ENCODE assay signal across 8 mouse cellular contexts in the genomic region with DNA sequence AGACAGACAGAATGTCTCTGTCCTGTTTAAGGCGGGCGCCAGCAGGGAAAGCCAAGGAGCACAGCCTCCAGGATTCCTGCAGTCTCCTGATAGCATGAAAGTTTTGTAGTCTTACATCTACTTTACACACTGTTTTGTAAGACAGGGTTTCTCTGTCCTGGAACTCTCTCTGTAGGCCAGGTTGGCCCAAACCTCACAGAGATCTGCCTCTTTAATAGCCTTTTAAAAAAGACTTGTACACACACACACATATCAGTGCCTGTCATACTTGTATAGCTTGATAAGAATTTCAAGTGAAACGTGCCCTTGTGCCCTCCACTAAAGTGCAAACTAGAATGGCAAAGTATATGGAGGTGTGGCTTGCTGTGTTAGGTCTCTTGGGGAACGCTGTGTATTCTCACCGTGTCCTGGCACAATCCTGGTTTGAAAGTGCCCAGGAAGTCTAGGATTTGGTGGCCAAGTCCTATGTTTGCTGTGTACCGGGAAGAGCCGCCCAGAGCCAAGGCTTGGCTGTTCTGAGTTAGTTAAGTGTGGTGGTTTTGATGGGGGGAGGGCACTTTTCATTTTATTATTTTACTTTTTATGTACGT. TPM values are rescaled to one million over a fixed set of nuclear protein-coding genes. Genes with fewer than 3 reads are reported as not detected.
DNase-seq lines count a peak whose midpoint lies in the region; ATAC-seq and TF ChIP-seq lines count a peak whose summit lies in the region.

No protein-coding gene starts in this region.

- peak; percentile 9 to 36 for DNase-seq in adrenal gland, adult (ENCODE audit: inconsistent age in 2 of 2, low spot score in 1 of 2)
- no peak for DNase-seq in adrenal gland, postnatal 4 days (ENCODE audit: low spot score in 2 of 2)
- DNase-seq in thymus, adult 2 months = no peak
- no peak for DNase-seq in thymus, postnatal 14 days
- no peak for DNase-seq in embryo, embryonic 9.5 days (ENCODE audit: extremely low spot score)
- DNase-seq in ovary, adult 18-20 months (ENCODE audit: low spot score) = no peak
- no peak for DNase-seq in kidney, adult 9 months

- WGBS in thymus, adult 2 months = 84% methylated on average over 8 of the region's 8 CpGs
- WGBS in lung, embryonic 15.5 days = 57% methylated on average over 8 of the region's 8 CpGs

- no peak for TF ChIP-seq CTCF in thymus, adult 2 months (IDR thresholded peaks at IDR 0.05; ENCODE audit: borderline replicate concordance, control insufficient read depth, extremely low read depth, insufficient read depth, low read length, poor library complexity)

- no peaks in the 10 kb centered on the region for H3K9me3 ChIP-seq in lung, embryonic 15.5 days

- H3K36me3 ChIP-seq in thymus, adult 2 months (ENCODE audit: control insufficient read depth, insufficient read depth, low read length) = peaks cover 8% of the 10 kb centered on the region; the same call in 1 of the 2 replicates
- peaks cover 36% of the 10 kb centered on the region for H3K36me3 ChIP-seq in lung, embryonic 15.5 days

- H3K4me1 ChIP-seq in thymus, adult 2 months (replicated peaks; ENCODE audit: control insufficient read depth, insufficient read depth, low read length) = peaks cover 27% of the 10 kb centered on the region
- H3K4me1 ChIP-seq in lung, embryonic 15.5 days = peaks cover 51% of the 10 kb centered on the region

- ATAC-seq in lung, embryonic 15.5 days (ENCODE audit: borderline replicate concordance, extremely low read depth, low FRiP score, low TSS enrichment) = no peak

- H3K4me3 ChIP-seq in thymus, adult 2 months (ENCODE audit: control insufficient read depth, insufficient read depth, low read length) = peak overlapping the region; percentile 93; the same call in 1 of the 2 replicates
- peak overlapping the region; percentile 61 for H3K4me3 ChIP-seq in lung, embryonic 15.5 days

- peak overlapping the region; percentile 54; the same call in 1 of the 2 replicates for H3K9ac ChIP-seq in lung, embryonic 15.5 days

- peak overlapping the region; percentile 99 for H3K4me2 ChIP-seq in lung, embryonic 15.5 days

- TF ChIP-seq POLR2A in thymus, adult 2 months (IDR thresholded peaks at IDR 0.05; ENCODE audit: control insufficient read depth, extremely low read depth, insufficient read depth, low read length, poor library complexity) = no peak

- no peak overlapping the region for H3K27ac ChIP-seq in thymus, adult 2 months (ENCODE audit: control insufficient read depth, insufficient read depth, low read length)
- peak overlapping the region; percentile 95 for H3K27ac ChIP-seq in lung, embryonic 15.5 days

- no peaks in the 10 kb centered on the region for H3K27me3 ChIP-seq in thymus, adult 2 months (ENCODE audit: control insufficient read depth, insufficient read depth, low read length)
- H3K27me3 ChIP-seq in lung, embryonic 15.5 days = no peaks in the 10 kb centered on the region

RNA-seq across cellular contexts. Expression of gene Klhl21, which starts 2.7 kb away (rescaled TPM):
- 10 to 100 TPM; 18.8 to 19.3 TPM for total RNA-seq in adrenal gland, postnatal 4 days (2021)
- 33.8 and 41.5 TPM in 2 replicates for polyA plus RNA-seq in thymus, adult 2 months (2012; rRNA removed)
- 15.3 and 16.1 TPM in 2 replicates for polyA plus RNA-seq in lung, embryonic 15.5 days (2015; fragmentation: Nextera tagmentation; extraction: Ambion mirVana)

RNA-seq across cellular contexts. Expression of gene Phf13, which starts 15.2 kb away (rescaled TPM):
- total RNA-seq in adrenal gland, postnatal 4 days (2021) = 10 to 100 TPM; 24.8 to 28.0 TPM
- 9.6 and 11.4 TPM in 2 replicates for polyA plus RNA-seq in thymus, adult 2 months (2012; rRNA removed)
- polyA plus RNA-seq in lung, embryonic 15.5 days (2015; fragmentation: Nextera tagmentation; extraction: Ambion mirVana) = 28.5 and 29.7 TPM in 2 replicates

RNA-seq across cellular contexts. Expression of gene Zbtb48, which starts 16.2 kb away (rescaled TPM):
- total RNA-seq in adrenal gland, postnatal 4 days (2021) = 10 to 100 TPM; 16.8 to 17.0 TPM
- polyA plus RNA-seq in thymus, adult 2 months (2012; rRNA removed) = 27.4 and 31.2 TPM in 2 replicates
- polyA plus RNA-seq in lung, embryonic 15.5 days (2015; fragmentation: Nextera tagmentation; extraction: Ambion mirVana) = 19.0 and 21.2 TPM in 2 replicates

RNA-seq across cellular contexts. Expression of gene Thap3, which starts 22.5 kb away (rescaled TPM):
- total RNA-seq in adrenal gland, postnatal 4 days (2021) = 10 to 100 TPM; 35.6 to 41.8 TPM
- 71.0 and 72.0 TPM in 2 replicates for polyA plus RNA-seq in thymus, adult 2 months (2012; rRNA removed)
- 40.7 and 41.1 TPM in 2 replicates for polyA plus RNA-seq in lung, embryonic 15.5 days (2015; fragmentation: Nextera tagmentation; extraction: Ambion mirVana)

RNA-seq across cellular contexts. Expression of gene Tas1r1, which starts 27.1 kb away (rescaled TPM):
- total RNA-seq in adrenal gland, postnatal 4 days (2021) = under 1 TPM; 0.25 to 0.37 TPM
- polyA plus RNA-seq in thymus, adult 2 months (2012; rRNA removed) = 0.34 and 0.40 TPM in 2 replicates
- 0.40 and 0.42 TPM in 2 replicates for polyA plus RNA-seq in lung, embryonic 15.5 days (2015; fragmentation: Nextera tagmentation; extraction: Ambion mirVana)

Comparison
In these comparisons a context has a peak if more than half of its experiments do, and no peak if none do; other contexts are left out.
1. DNase-seq: peak in adrenal gland, adult (2 of 2); none in adrenal gland, postnatal 4 days (0 of 2), thymus, adult 2 months (single experiment), thymus, postnatal 14 days (single experiment), embryo, embryonic 9.5 days (single experiment), ovary, adult 18-20 months (single experiment) and kidney, adult 9 months (single experiment).